Mouse (Mus musculus) forebrain, postnatal 0 days (tissue): ENCODE measurements at regions not wholly inside any gene's neighbourhood (a gene's known extent, or its start where the extent isn't known, plus 50 kb on each side); places are given as distances from the start of the nearest gene placed in this dataset.
A peak's percentile ranks its signal among the peaks of the same experiment; 100 is the strongest.

Source experiments
- ATAC-seq: fragments of 200-750 bp; cut with Nextera tagmentation; 2 replicates; pipeline ENCODE4 v1.8.0; 2017; ENCODE audit warnings: mild to moderate bottlenecking, moderate library complexity
- DNase-seq: peaks from one replicate; pipeline ENCODE4 v3.0.0-alpha.2; 2015
- H3K27ac ChIP-seq: fragments of 300-500 bp; sonication (generic); 2 replicates; pipeline ENCODE4 v1.5.1; 2014; ENCODE audit warnings: low read depth, mild to moderate bottlenecking, antibody characterized with exemption, low read length, moderate library complexity, mixed read lengths
- H3K27me3 ChIP-seq: fragments of 300-500 bp; sonication (generic); 2 replicates; pipeline ENCODE4 v1.6.1; 2014; ENCODE audit warnings: mild to moderate bottlenecking, low read length, mixed read lengths; ENCODE audit not compliant: insufficient read depth
- H3K36me3 ChIP-seq: fragments of 300-500 bp; sonication (generic); 2 replicates; pipeline ENCODE4 v1.6.1; 2014; ENCODE audit warnings: mild to moderate bottlenecking, moderate library complexity; ENCODE audit not compliant: insufficient read depth
- H3K4me1 ChIP-seq: fragments of 300-500 bp; sonication (generic); 2 replicates; pipeline ENCODE4 v1.6.1; 2014; ENCODE audit warnings: antibody characterized with exemption; ENCODE audit not compliant: insufficient read depth
- H3K4me2 ChIP-seq: fragments of 300-500 bp; sonication (generic); 2 replicates; pipeline ENCODE4 v1.6.1; 2014; ENCODE audit warnings: low read depth, mild to moderate bottlenecking, moderate library complexity
- H3K4me3 ChIP-seq: fragments of 300-500 bp; sonication (generic); 2 replicates; pipeline ENCODE4 v1.5.1; 2014; ENCODE audit warnings: low read depth, low read length, mixed read lengths
- H3K9ac ChIP-seq: fragments of 300-500 bp; sonication (generic); 2 replicates; pipeline ENCODE4 v1.6.1; 2014; ENCODE audit warnings: mild to moderate bottlenecking
- H3K9me3 ChIP-seq: fragments of 300-500 bp; sonication (generic); 2 replicates; pipeline ENCODE4 v1.6.1; 2016; ENCODE audit warnings: low read length
- CTCF ChIP-seq: sonication (generic); IDR thresholded peaks from 2 replicates; pipeline ENCODE4 v1.5.1; 2016; ENCODE audit warnings: antibody characterized with exemption, control low read depth, low read depth
- WGBS: fragments of 180-500 bp; shearing (Covaris S2); extraction: QIAGEN DNeasy Blood & Tissue Kit; methylation state at CpG from one replicate; pipeline ENCODE4 v1.1.7; 2014; 5-methylcytosine and 5-hydroxymethylcytosine counted together

DNA sequence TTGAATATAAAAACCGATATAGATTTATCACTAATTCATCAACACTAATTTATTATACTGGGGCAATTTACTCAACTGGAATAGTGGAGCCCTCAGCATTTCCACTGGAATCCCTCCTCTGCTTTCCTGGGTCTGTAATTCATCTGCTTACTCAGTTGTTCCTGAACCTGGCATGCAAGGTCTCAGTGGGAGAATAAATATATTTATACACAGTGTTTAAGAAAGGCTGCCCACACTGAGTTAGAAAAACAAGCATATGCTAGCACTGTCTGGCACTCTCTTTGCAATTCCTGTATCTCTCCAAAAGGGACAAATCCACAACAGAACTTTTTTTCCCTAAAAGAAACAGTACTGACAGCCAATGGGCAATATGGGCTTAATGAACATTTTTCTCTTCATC, 100.1 kb upstream of the Gm10192 start:
- Histone ChIP-seq H3K4me3 (no peak overlapping the region), H3K9ac (no peak overlapping the region), H3K4me2 (no peak overlapping the region), H3K9me3 (no peaks in the 10 kb centered on the region), H3K4me1 (no peaks in the 10 kb centered on the region; the same call in none of the 2 replicates), H3K27me3 (no peaks in the 10 kb centered on the region), H3K27ac (no peak overlapping the region), H3K36me3 (no peaks in the 10 kb centered on the region)
- TF ChIP-seq CTCF, result no peak
- peak; percentile 38 for DNase-seq
- WGBS, result 42% methylated on average over 1 of the region's 1 CpGs
- ATAC-seq, result peak; percentile 77

DNA sequence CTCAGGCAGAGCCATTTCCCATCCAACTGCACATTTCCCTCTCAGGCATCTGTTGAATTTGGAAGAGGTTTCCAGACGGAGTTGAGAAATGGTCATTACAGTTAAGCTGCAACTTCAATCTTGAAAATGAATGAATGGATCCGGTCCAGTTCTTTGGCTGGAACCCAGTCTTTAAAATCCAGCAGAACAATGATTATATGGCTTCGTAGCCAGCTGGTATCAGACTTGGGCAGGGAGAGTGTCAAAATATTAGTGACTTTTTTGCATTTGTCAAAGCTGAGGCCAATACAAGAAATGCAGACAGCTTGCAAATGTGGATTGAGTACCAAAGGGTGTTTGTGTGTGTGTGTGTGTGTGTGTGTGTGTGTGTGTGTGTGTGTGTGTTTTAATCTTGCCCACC, 99.7 kb upstream of the Gm10192 start:
- Histone ChIP-seq H3K9me3 (no peaks in the 10 kb centered on the region), H3K36me3 (no peaks in the 10 kb centered on the region), H3K27ac (no peak overlapping the region), H3K4me2 (no peak overlapping the region), H3K9ac (no peak overlapping the region), H3K4me1 (no peaks in the 10 kb centered on the region; the same call in none of the 2 replicates), H3K4me3 (no peak overlapping the region), H3K27me3 (no peaks in the 10 kb centered on the region)
- ATAC-seq (peak; percentile 82), DNase-seq (peak; percentile 66)
- WGBS, result 13% methylated on average over 3 of the region's 3 CpGs
- no peak for TF ChIP-seq CTCF

DNA sequence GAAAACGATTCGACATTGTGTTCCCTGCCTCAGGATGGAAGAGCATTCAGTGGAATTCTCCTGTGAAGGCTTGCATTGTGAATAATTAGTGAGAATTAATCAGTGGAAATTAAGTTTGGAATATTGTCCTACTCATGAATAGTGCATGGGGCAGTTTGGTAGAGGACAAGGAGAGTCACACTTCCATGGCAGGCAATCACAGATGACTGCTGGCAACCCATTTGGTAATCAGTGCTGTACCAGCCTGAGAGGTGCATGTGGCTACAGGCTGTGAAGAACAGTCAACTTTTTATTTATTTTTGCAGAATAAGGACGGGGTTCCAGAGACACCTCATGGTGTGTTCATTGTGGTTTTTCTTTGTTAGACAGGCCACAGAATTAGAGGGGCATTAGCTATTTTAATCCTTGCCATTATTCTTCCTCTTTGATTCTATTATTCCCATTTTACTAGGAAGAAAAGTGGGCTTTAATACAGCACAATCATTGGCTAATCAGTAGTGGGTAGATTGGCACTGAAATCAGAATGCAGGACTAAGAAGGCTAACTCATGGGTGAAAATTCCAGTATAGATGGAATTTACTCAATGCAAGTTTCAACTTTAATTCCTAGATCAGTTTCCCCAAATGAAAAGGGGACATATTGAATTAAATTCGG, 98.3 kb upstream of the Gm10192 start:
- whole genome bisulfite sequencing, result 11% methylated on average over 4 of the region's 4 CpGs
- Histone ChIP-seq H3K4me2 (no peak overlapping the region), H3K4me1 (no peaks in the 10 kb centered on the region; the same call in none of the 2 replicates), H3K4me3 (no peak overlapping the region), H3K27me3 (no peaks in the 10 kb centered on the region), H3K36me3 (no peaks in the 10 kb centered on the region), H3K27ac (no peak overlapping the region), H3K9me3 (no peaks in the 10 kb centered on the region), H3K9ac (no peak overlapping the region)
- TF ChIP-seq CTCF, result no peak
- peak; percentile 22 for DNase-seq
- ATAC-seq, result peak; percentile 44; the same call in 1 of the 2 replicates

GRCm38 (mm10) chr4:97280712-97281111, 97.7 kb upstream of the Gm10192 start:
- Histone ChIP-seq H3K36me3 (no peaks in the 10 kb centered on the region), H3K27ac (no peak overlapping the region), H3K4me3 (no peak overlapping the region), H3K9me3 (no peaks in the 10 kb centered on the region), H3K27me3 (no peaks in the 10 kb centered on the region), H3K4me2 (no peak overlapping the region), H3K9ac (no peak overlapping the region), H3K4me1 (no peaks in the 10 kb centered on the region; the same call in none of the 2 replicates)
- TF ChIP-seq CTCF, result no peak
- 14% methylated on average over 3 of the region's 3 CpGs for WGBS
- ATAC-seq (no peak), DNase-seq (no peak)

GRCm38 (mm10) chr4:97236945-97237344, 54.0 kb upstream of the Gm10192 start:
- 0 out of 2 replicates have a peak, but pooled peaks cover 3% of the 10 kb centered on the region for H3K9me3 ChIP-seq
- TF ChIP-seq CTCF, result no peak
- H3K27ac ChIP-seq, result no peak overlapping the region
- ATAC-seq (no peak), DNase-seq (no peak)
- peaks cover 3% of the 10 kb centered on the region; the same call in 1 of the 2 replicates for H3K4me1 ChIP-seq
- H3K4me3 ChIP-seq, result no peak overlapping the region
- no peaks in the 10 kb centered on the region for H3K27me3 ChIP-seq
- WGBS, result 34% methylated on average over 4 of the region's 4 CpGs
- H3K36me3 ChIP-seq, result no peaks in the 10 kb centered on the region
- H3K4me2 ChIP-seq, result no peak overlapping the region
- H3K9ac ChIP-seq, result no peak overlapping the region

GRCm38 (mm10) chr4:97236384-97236783, 53.4 kb upstream of the Gm10192 start:
- no peak overlapping the region for H3K9ac ChIP-seq
- DNase-seq (no peak), ATAC-seq (peak; percentile 33)
- H3K4me1 ChIP-seq, result peaks cover 3% of the 10 kb centered on the region; the same call in 1 of the 2 replicates
- no peak overlapping the region for H3K4me3 ChIP-seq
- 14% methylated on average over 1 of the region's 1 CpGs for WGBS
- no peak for TF ChIP-seq CTCF
- no peak overlapping the region for H3K27ac ChIP-seq
- no peak overlapping the region for H3K4me2 ChIP-seq
- H3K27me3 ChIP-seq, result no peaks in the 10 kb centered on the region
- H3K36me3 ChIP-seq, result no peaks in the 10 kb centered on the region
- H3K9me3 ChIP-seq, result 0 out of 2 replicates have a peak, but pooled peaks cover 3% of the 10 kb centered on the region

GRCm38 (mm10) chr4:97235945-97236383, 53.0 kb upstream of the Gm10192 start:
- DNase-seq (peak; percentile 80), ATAC-seq (peak; percentile 95)
- H3K27me3 ChIP-seq, result no peaks in the 10 kb centered on the region
- 12% methylated on average over 2 of the region's 2 CpGs for WGBS
- peaks cover 3% of the 10 kb centered on the region; the same call in 1 of the 2 replicates for H3K4me1 ChIP-seq
- no peaks in the 10 kb centered on the region for H3K36me3 ChIP-seq
- H3K27ac ChIP-seq, result no peak overlapping the region
- H3K4me3 ChIP-seq, result no peak overlapping the region
- H3K9ac ChIP-seq, result no peak overlapping the region
- TF ChIP-seq CTCF, result no peak
- H3K9me3 ChIP-seq, result 0 out of 2 replicates have a peak, but pooled peaks cover 1% of the 10 kb centered on the region
- no peak overlapping the region for H3K4me2 ChIP-seq
